ENCODE assay signal across 12 mouse cellular contexts in the genomic region with DNA sequence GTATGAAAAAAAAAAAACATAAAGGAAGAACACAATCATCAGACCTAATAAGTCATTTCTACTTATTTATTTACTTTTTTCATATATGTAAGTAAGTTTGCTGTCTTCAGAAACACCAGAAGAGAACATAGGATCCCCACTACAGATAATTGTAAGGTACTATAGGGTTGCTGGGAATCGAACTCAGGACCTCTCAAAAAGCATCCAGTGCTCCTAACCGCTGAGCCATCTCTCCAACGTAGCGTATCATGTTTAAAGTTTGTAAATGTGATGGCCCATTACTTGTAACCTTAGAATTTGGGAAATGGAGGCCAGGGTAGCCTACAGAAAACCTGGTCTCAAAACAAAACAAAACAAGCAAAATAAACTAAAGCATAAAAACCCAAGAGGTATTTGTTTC. TPM values are rescaled to one million over a fixed set of nuclear protein-coding genes. Genes with fewer than 3 reads are reported as not detected.
A peak's percentile ranks its signal among the peaks of the same experiment; 100 is the strongest.
DNase-seq lines count a peak whose midpoint lies in the region; ATAC-seq and TF ChIP-seq lines count a peak whose summit lies in the region.
"Had no signal": no experiment of that assay in that cellular context is flagged by ENCODE, and none has a peak within 500 bp of the region (broad histone marks: within the 10 kb centered on the region; RNA-seq: fewer than 3 reads in every experiment).

No protein-coding gene starts in this region.

- ATAC-seq in intestine, embryonic 16.5 days, result no peak
- ATAC-seq in intestine, postnatal 0 days, result no peak
- peak; percentile 49; the same call in 1 of the 2 replicates for ATAC-seq in liver, embryonic 13.5 days (ENCODE audit: low read depth)

- DNase-seq in MEL (ENCODE audit: low read depth, low spot score), result peak; percentile 75
- DNase-seq in liver, embryonic 13.5 days, result peak; percentile 35
- no peak for DNase-seq in thymus, postnatal 14 days
- DNase-seq in T-cell, adult 2 months (ENCODE audit: low spot score), result no peak
- DNase-seq in adrenal gland, adult 18-20 months (ENCODE audit: low spot score in 2 of 2), result no peak
- DNase-seq: thymus, adult 18-20 months had no signal

- no peak for TF ChIP-seq POLR2A in MEL (IDR thresholded peaks at IDR 0.05; ENCODE audit: control insufficient read depth in 1 of 2, insufficient read depth in 1 of 2, low read depth in 1 of 2, low read length in 2 of 2, poor library complexity in 1 of 2)
- TF ChIP-seq POLR2A in embryonic fibroblast, embryonic 13.5 days (IDR thresholded peaks at IDR 0.05; ENCODE audit: low read depth, low read length), result no peak

- no peaks in the 10 kb centered on the region for H3K36me3 ChIP-seq in intestine, embryonic 16.5 days (ENCODE audit: control insufficient read depth, insufficient read depth, low read length)
- H3K36me3 ChIP-seq in intestine, postnatal 0 days (ENCODE audit: control insufficient read depth, insufficient read depth), result no peaks in the 10 kb centered on the region
- H3K36me3 ChIP-seq in MEL (ENCODE audit: control insufficient read depth in 1 of 2, insufficient read depth in 2 of 2, low read length in 2 of 2), result peaks cover 0 to 14% of the 10 kb centered on the region in 2 experiments; a peak in 2 of 4 replicates
- H3K36me3 ChIP-seq in liver, embryonic 13.5 days, result no peaks in the 10 kb centered on the region
- H3K36me3 ChIP-seq: G1E had no signal

- no peak overlapping the region for H3K9ac ChIP-seq in intestine, embryonic 16.5 days (ENCODE audit: low read depth, low read length)
- H3K9ac ChIP-seq in intestine, postnatal 0 days (ENCODE audit: low read depth, low read length), result no peak overlapping the region
- H3K9ac ChIP-seq in MEL (ENCODE audit: control insufficient read depth, low read depth, low read length, poor library complexity, severe bottlenecking), result no peak overlapping the region
- 0 out of 2 replicates have a peak overlapping the region, but pooled peaks have one; percentile 46 for H3K9ac ChIP-seq in liver, embryonic 13.5 days

- 0 out of 2 replicates have a peak overlapping the region, but pooled peaks have one; percentile 17 for H3K4me2 ChIP-seq in intestine, embryonic 16.5 days (ENCODE audit: low read depth, low read length)
- H3K4me2 ChIP-seq in intestine, postnatal 0 days (replicated peaks; ENCODE audit: low read depth), result no peak overlapping the region
- peak overlapping the region; percentile 63 for H3K4me2 ChIP-seq in liver, embryonic 13.5 days

- no peak overlapping the region for H3K27ac ChIP-seq in intestine, embryonic 16.5 days (ENCODE audit: low read length)
- H3K27ac ChIP-seq in intestine, postnatal 0 days (ENCODE audit: low read depth, low read length), result no peak overlapping the region
- no peak overlapping the region for H3K27ac ChIP-seq in MEL (ENCODE audit: control insufficient read depth, low read depth, low read length)
- no peak overlapping the region for H3K27ac ChIP-seq in embryonic fibroblast, embryonic 13.5 days (ENCODE audit: insufficient read depth, low read length)
- H3K27ac ChIP-seq in liver, embryonic 13.5 days, result no peak overlapping the region

- no peak for TF ChIP-seq RAD21 in MEL (IDR thresholded peaks at IDR 0.05; ENCODE audit: low read depth, low read length)

- H3K4me3 ChIP-seq in intestine, embryonic 16.5 days (ENCODE audit: low read length), result no peak overlapping the region
- no peak overlapping the region for H3K4me3 ChIP-seq in intestine, postnatal 0 days (ENCODE audit: low read depth, low read length)
- peak overlapping the region in 1 of 2 experiments; percentile 41; a peak in 2 of 4 replicates for H3K4me3 ChIP-seq in MEL (ENCODE audit: control insufficient read depth in 1 of 2, insufficient read depth in 1 of 2, low read depth in 2 of 2, low read length in 2 of 2)
- H3K4me3 ChIP-seq in embryonic fibroblast, embryonic 13.5 days (ENCODE audit: insufficient read depth, low read length), result peak overlapping the region; percentile 48
- peak overlapping the region; percentile 40 for H3K4me3 ChIP-seq in liver, embryonic 13.5 days (replicated peaks)

- TF ChIP-seq EP300 in MEL (IDR thresholded peaks at IDR 0.05; ENCODE audit: low read depth in 1 of 2, low read length in 2 of 2), result no peak

- no peaks in the 10 kb centered on the region for H3K79me2 ChIP-seq in MEL (ENCODE audit: control insufficient read depth, insufficient read depth, low read length, poor library complexity)

- no peaks in the 10 kb centered on the region for H3K27me3 ChIP-seq in intestine, embryonic 16.5 days (replicated peaks; ENCODE audit: control insufficient read depth, insufficient read depth, low read length)
- H3K27me3 ChIP-seq in intestine, postnatal 0 days (replicated peaks; ENCODE audit: control insufficient read depth, insufficient read depth, low read length), result no peaks in the 10 kb centered on the region
- H3K27me3 ChIP-seq in MEL (ENCODE audit: control insufficient read depth in 1 of 2, insufficient read depth in 2 of 2, low read length in 2 of 2), result no peaks in the 10 kb centered on the region
- H3K27me3 ChIP-seq in liver, embryonic 13.5 days, result peaks cover 2% of the 10 kb centered on the region; the same call in 1 of the 2 replicates

- 34% methylated on average over 4 of the region's 4 CpGs for WGBS in intestine, embryonic 16.5 days
- WGBS in intestine, postnatal 0 days, result 52% methylated on average over 4 of the region's 4 CpGs
- 16% methylated on average over 4 of the region's 4 CpGs for WGBS in liver, embryonic 13.5 days (ENCODE audit: insufficient replicate concordance)

- H3K4me1 ChIP-seq in intestine, embryonic 16.5 days (ENCODE audit: control insufficient read depth, insufficient read depth, low read length), result 0 out of 2 replicates have a peak, but pooled peaks cover 6% of the 10 kb centered on the region
- H3K4me1 ChIP-seq in intestine, postnatal 0 days (replicated peaks; ENCODE audit: control insufficient read depth, insufficient read depth, low read length), result no peaks in the 10 kb centered on the region
- H3K4me1 ChIP-seq in MEL (ENCODE audit: control insufficient read depth in 1 of 2, insufficient read depth in 2 of 2, low read length in 2 of 2), result peaks cover 0 to 15% of the 10 kb centered on the region in 2 experiments; a peak in 2 of 4 replicates
- H3K4me1 ChIP-seq in embryonic fibroblast, embryonic 13.5 days (ENCODE audit: control insufficient read depth, insufficient read depth, low read length), result no peaks in the 10 kb centered on the region; the same call in 1 of the 2 replicates
- H3K4me1 ChIP-seq in liver, embryonic 13.5 days (replicated peaks), result peaks cover 36% of the 10 kb centered on the region

- H3K9me3 ChIP-seq in intestine, embryonic 16.5 days (ENCODE audit: control insufficient read depth, low read length), result no peaks in the 10 kb centered on the region
- H3K9me3 ChIP-seq in intestine, postnatal 0 days (ENCODE audit: control insufficient read depth), result no peaks in the 10 kb centered on the region
- no peaks in the 10 kb centered on the region for H3K9me3 ChIP-seq in MEL (replicated peaks; ENCODE audit: insufficient read depth, low read length)
- no peaks in the 10 kb centered on the region for H3K9me3 ChIP-seq in liver, embryonic 13.5 days (replicated peaks)
- H3K9me3 ChIP-seq: G1E had no signal

- no peak for TF ChIP-seq CTCF in intestine, postnatal 0 days (IDR thresholded peaks at IDR 0.05; ENCODE audit: low read depth)
- no peak for TF ChIP-seq CTCF in MEL (IDR thresholded peaks at IDR 0.05 in 2 of 3, conservative IDR thresholded peaks at IDR 0.05 in 1 of 3; ENCODE audit: control insufficient read depth in 1 of 3, insufficient read depth in 1 of 3, low read depth in 2 of 3, low read length in 3 of 3, poor library complexity in 1 of 3, severe bottlenecking in 1 of 3)
- no peak for TF ChIP-seq CTCF in embryonic fibroblast, embryonic 13.5 days (IDR thresholded peaks at IDR 0.05; ENCODE audit: borderline replicate concordance, insufficient read depth, low read length)

TF ChIP-seq in MEL, 35 proteins besides CTCF, POLR2A, EP300 and RAD21:
- TF ChIP-seq ZMIZ1 (IDR thresholded peaks at IDR 0.05; ENCODE audit: low read depth, low read length), result no peak
- TF ChIP-seq GATA1 (IDR thresholded peaks at IDR 0.05; ENCODE audit: low read depth, low read length), result no peak
- peak; percentile 100 for TF ChIP-seq TBP (IDR thresholded peaks at IDR 0.05; ENCODE audit: low read depth, low read length)
- no peak for TF ChIP-seq NELFE (IDR thresholded peaks at IDR 0.05; ENCODE audit: low read depth, low read length)
- no peak for TF ChIP-seq RCOR1 (IDR thresholded peaks at IDR 0.05; ENCODE audit: low read depth, low read length)
- no peak for TF ChIP-seq ELF1 (IDR thresholded peaks at IDR 0.05; ENCODE audit: low read depth, low read length)

RNA-seq across cellular contexts. Expression of gene Gpx5, which starts 25.0 kb away (rescaled TPM):
- polyA plus RNA-seq in intestine, embryonic 16.5 days (2015; fragmentation: Nextera tagmentation; extraction: Ambion mirVana), result not detected in 2 replicates
- polyA plus RNA-seq in intestine, postnatal 0 days (2015; fragmentation: Nextera tagmentation; extraction: Ambion mirVana), result not detected in 2 replicates
- not detected in 2 replicates for total RNA-seq in MEL (2012; rRNA removed)
- not detected for polyA plus RNA-seq in MEL (2012; ENCODE audit: insufficient read depth in 1 of 2, insufficient read length in 2 of 2, low read depth in 1 of 2, low replicate concordance in 2 of 2, missing spikeins in 1 of 2)
- polyA plus RNA-seq in embryonic fibroblast, embryonic 13.5 days (2011; ENCODE audit: insufficient read length, low read depth, missing spikeins), result not detected in 2 replicates
- polyA plus RNA-seq in liver, embryonic 13.5 days (2015; fragmentation: Nextera tagmentation; extraction: Ambion mirVana), result not detected in 2 replicates
- not detected for total RNA-seq in adrenal gland, adult 18-20 months (2021)
- total RNA-seq: left cerebral cortex, adult 18-20 months; megakaryocyte-erythroid progenitor cell, adult 5-6 weeks had no signal
- polyA plus RNA-seq: G1E had no signal

RNA-seq across cellular contexts. Expression of gene Gpx6, which starts 44.4 kb away (rescaled TPM):
- not detected in 2 replicates for polyA plus RNA-seq in intestine, embryonic 16.5 days (2015; fragmentation: Nextera tagmentation; extraction: Ambion mirVana)
- polyA plus RNA-seq in intestine, postnatal 0 days (2015; fragmentation: Nextera tagmentation; extraction: Ambion mirVana), result not detected in 2 replicates
- not detected in 2 replicates for total RNA-seq in MEL (2012; rRNA removed)
- polyA plus RNA-seq in MEL (2012; ENCODE audit: insufficient read depth in 1 of 2, insufficient read length in 2 of 2, low read depth in 1 of 2, low replicate concordance in 2 of 2, missing spikeins in 1 of 2), result not detected
- polyA plus RNA-seq in embryonic fibroblast, embryonic 13.5 days (2011; ENCODE audit: insufficient read length, low read depth, missing spikeins), result not detected in 2 replicates
- not detected in 2 replicates for polyA plus RNA-seq in liver, embryonic 13.5 days (2015; fragmentation: Nextera tagmentation; extraction: Ambion mirVana)
- total RNA-seq in adrenal gland, adult 18-20 months (2021), result not detected
- total RNA-seq: megakaryocyte-erythroid progenitor cell, adult 5-6 weeks had no signal
- polyA plus RNA-seq: G1E had no signal

Comparison
In these comparisons a context has a peak if more than half of its experiments do, and no peak if none do; other contexts are left out.
1. H3K4me3 ChIP-seq: peak in embryonic fibroblast, embryonic 13.5 days (single experiment) and liver, embryonic 13.5 days (single experiment); none in intestine, embryonic 16.5 days (single experiment) and intestine, postnatal 0 days (single experiment).
2. DNase-seq: peak in MEL (single experiment) and liver, embryonic 13.5 days (single experiment); none in thymus, postnatal 14 days (single experiment), T-cell, adult 2 months (single experiment) and adrenal gland, adult 18-20 months (0 of 2).